Comparison of ENCODE assay signal across 22 mouse cellular contexts in genomic region chr4:81443566-81443965, GRCm38 (mm10). TPM values are rescaled to one million over a fixed set of nuclear protein-coding genes. Genes with fewer than 3 reads are reported as not detected.
DNase-seq lines count a peak whose midpoint lies in the region; ATAC-seq and TF ChIP-seq lines count a peak whose summit lies in the region.
"Had no signal": no experiment of that assay in that cellular context is flagged by ENCODE, and none has a peak within 500 bp of the region (broad histone marks: within the 10 kb centered on the region; RNA-seq: fewer than 3 reads in every experiment).

No protein-coding gene starts in this region.

- ATAC-seq in heart, embryonic 14.5 days (ENCODE audit: insufficient number of reproducible peaks, insufficient read depth, low FRiP score, low read depth): no peak
- no peak for ATAC-seq in limb, embryonic 14.5 days (ENCODE audit: low FRiP score, low read depth)
- ATAC-seq: inflammation-experienced regulatory T-cells, adult 6 months; liver, postnatal 0 days; Patski had no signal

- no peak for TF ChIP-seq CTCF in embryonic fibroblast, embryonic 13.5 days (IDR thresholded peaks at IDR 0.05; ENCODE audit: borderline replicate concordance, insufficient read depth, low read length)

- no peaks in the 10 kb centered on the region for H3K9me3 ChIP-seq in heart, embryonic 14.5 days (ENCODE audit: control insufficient read depth, low read length)
- no peaks in the 10 kb centered on the region for H3K9me3 ChIP-seq in limb, embryonic 14.5 days (ENCODE audit: control insufficient read depth, low read length)
- no peaks in the 10 kb centered on the region for H3K9me3 ChIP-seq in limb, embryonic 10.5 days (replicated peaks)
- H3K9me3 ChIP-seq: heart, embryonic 10.5 days; hindbrain, embryonic 13.5 days; neural tube, embryonic 13.5 days had no signal

- peak overlapping the region; percentile 77 for H3K4me2 ChIP-seq in heart, embryonic 14.5 days (ENCODE audit: low read length)
- H3K4me2 ChIP-seq in limb, embryonic 14.5 days (replicated peaks; ENCODE audit: low read depth, low read length, severe bottlenecking): peak overlapping the region; percentile 70

- no peaks in the 10 kb centered on the region for H3K36me3 ChIP-seq in heart, embryonic 14.5 days (ENCODE audit: control insufficient read depth, insufficient read depth, low read length)
- H3K36me3 ChIP-seq in limb, embryonic 14.5 days (ENCODE audit: control insufficient read depth, insufficient read depth, low read length): no peaks in the 10 kb centered on the region
- H3K36me3 ChIP-seq in limb, embryonic 10.5 days: no peaks in the 10 kb centered on the region
- H3K36me3 ChIP-seq: heart, embryonic 10.5 days; hindbrain, embryonic 13.5 days; neural tube, embryonic 13.5 days had no signal

- no peak overlapping the region for H3K9ac ChIP-seq in heart, embryonic 14.5 days (ENCODE audit: low read length)
- H3K9ac ChIP-seq in limb, embryonic 14.5 days (ENCODE audit: low read depth, low read length, severe bottlenecking): peak overlapping the region; percentile 98; the same call in 1 of the 2 replicates
- H3K9ac ChIP-seq: liver, postnatal 0 days had no signal

- no peak overlapping the region for H3K4me3 ChIP-seq in heart, embryonic 14.5 days (ENCODE audit: control insufficient read depth in 1 of 2, insufficient read depth in 1 of 2, low read depth in 1 of 2, low read length in 2 of 2)
- H3K4me3 ChIP-seq in limb, embryonic 14.5 days (replicated peaks; ENCODE audit: low read length): no peak overlapping the region
- H3K4me3 ChIP-seq in limb, embryonic 10.5 days: no peak overlapping the region
- no peak overlapping the region for H3K4me3 ChIP-seq in embryonic fibroblast, embryonic 13.5 days (ENCODE audit: insufficient read depth, low read length)

- peaks cover 5 to 10% of the 10 kb centered on the region in 2 experiments for H3K4me1 ChIP-seq in heart, embryonic 14.5 days (ENCODE audit: control insufficient read depth in 2 of 2, insufficient read depth in 2 of 2, low read length in 2 of 2)
- H3K4me1 ChIP-seq in limb, embryonic 14.5 days (ENCODE audit: control insufficient read depth, insufficient read depth, low read length): peaks cover 6% of the 10 kb centered on the region
- peaks cover 19% of the 10 kb centered on the region; the same call in 1 of the 2 replicates for H3K4me1 ChIP-seq in limb, embryonic 10.5 days
- 0 out of 2 replicates have a peak, but pooled peaks cover 3% of the 10 kb centered on the region for H3K4me1 ChIP-seq in embryonic fibroblast, embryonic 13.5 days (ENCODE audit: control insufficient read depth, insufficient read depth, low read length)

- no peak for TF ChIP-seq POLR2A in limb, embryonic 14.5 days (IDR thresholded peaks at IDR 0.05; ENCODE audit: borderline replicate concordance, extremely low read depth, insufficient read depth, insufficient read length)
- no peak for TF ChIP-seq POLR2A in embryonic fibroblast, embryonic 13.5 days (IDR thresholded peaks at IDR 0.05; ENCODE audit: low read depth, low read length)

- DNase-seq in heart, postnatal 4 days: no peak
- no peak for DNase-seq in limb, embryonic 14.5 days (ENCODE audit: low spot score)
- no peak for DNase-seq in limb, embryonic 10.5 days (ENCODE audit: low spot score)
- DNase-seq in NIH3T3 (ENCODE audit: low read depth): peak; percentile 54
- no peak for DNase-seq in embryo, embryonic 10.5 days (ENCODE audit: low spot score)
- DNase-seq: cerebellum, adult 11 months; cerebellum, adult 9-11 months; heart, postnatal 14 days; liver, postnatal 0 days; lung, postnatal 10 days; retina, postnatal 1 day; right cerebral cortex, postnatal 25 days; thymus, adult 18-20 months; thymus, postnatal 4 days had no signal

- 85% methylated on average over 5 of the region's 5 CpGs for WGBS in heart, embryonic 14.5 days
- 86% methylated on average over 5 of the region's 5 CpGs for WGBS in limb, embryonic 14.5 days
- WGBS in limb, embryonic 10.5 days: 88% methylated on average over 5 of the region's 5 CpGs

- no peaks in the 10 kb centered on the region for H3K27me3 ChIP-seq in heart, embryonic 14.5 days (ENCODE audit: control insufficient read depth, insufficient read depth, low read length)
- no peaks in the 10 kb centered on the region for H3K27me3 ChIP-seq in limb, embryonic 14.5 days (ENCODE audit: control insufficient read depth, insufficient read depth, low read length)
- H3K27me3 ChIP-seq in limb, embryonic 10.5 days (ENCODE audit: low read depth, poor library complexity, severe bottlenecking): no peaks in the 10 kb centered on the region; the same call in 1 of the 2 replicates
- H3K27me3 ChIP-seq: neural tube, embryonic 13.5 days; Patski had no signal

- no peak overlapping the region for H3K27ac ChIP-seq in heart, embryonic 14.5 days (replicated peaks in 1 of 2; ENCODE audit: control insufficient read depth in 1 of 2, insufficient read depth in 1 of 2, low read depth in 2 of 2, low read length in 2 of 2)
- H3K27ac ChIP-seq in limb, embryonic 14.5 days (replicated peaks; ENCODE audit: low read depth, low read length): no peak overlapping the region
- H3K27ac ChIP-seq in limb, embryonic 10.5 days: no peak overlapping the region
- H3K27ac ChIP-seq in embryonic fibroblast, embryonic 13.5 days (ENCODE audit: insufficient read depth, low read length): peak overlapping the region; percentile 73
- H3K27ac ChIP-seq: hindbrain, embryonic 13.5 days; left cerebral cortex, adult 2 months; neural tube, embryonic 13.5 days had no signal

RNA-seq across cellular contexts. Expression of gene Mpdz, which starts 1.0 kb away (rescaled TPM):
- 25.2 and 26.0 TPM in 2 replicates for polyA plus RNA-seq in heart, embryonic 14.5 days (2014; fragmentation: Nextera tagmentation; extraction: Ambion mirVana)
- total RNA-seq in heart, postnatal 4 days (2021): 10 to 100 TPM; 49.8 to 50.4 TPM
- 65.2 and 66.3 TPM in 2 replicates for polyA plus RNA-seq in limb, embryonic 14.5 days (2012; rRNA removed)
- polyA plus RNA-seq in limb, embryonic 14.5 days (2014; fragmentation: Nextera tagmentation; extraction: Ambion mirVana): 44.0 and 50.5 TPM in 2 replicates
- polyA plus RNA-seq in limb, embryonic 10.5 days (2016; fragmentation: Nextera tagmentation; extraction: Ambion mirVana): 37.3 and 44.5 TPM in 2 replicates
- 54.6 and 59.9 TPM in 2 replicates for polyA plus RNA-seq in embryonic fibroblast, embryonic 13.5 days (2011; ENCODE audit: insufficient read length, low read depth, missing spikeins)
